Mouse (Mus musculus) lung, postnatal 0 days (tissue): ENCODE measurements around the gene Col13a1. TPM values are rescaled to one million over a fixed set of nuclear protein-coding genes. Genes with fewer than 3 reads are reported as not detected.

ENCODE experiments used
- ATAC-seq: fragments of 200-750 bp; cut with Nextera tagmentation; 2 replicates; pipeline ENCODE4 v1.8.0; 2017; ENCODE audit warnings: moderate library complexity
- DNase-seq: peaks from one replicate; pipeline ENCODE4 v3.0.0-alpha.2; 2016; ENCODE audit warnings: low spot score
- H3K27ac ChIP-seq: fragments of 300-500 bp; sonication (generic); 2 replicates; pipeline ENCODE4 v1.5.1; 2014; ENCODE audit warnings: antibody characterized with exemption, mild to moderate bottlenecking, low read length, mixed read lengths
- H3K27me3 ChIP-seq: fragments of 300-500 bp; sonication (generic); replicated peaks from 2 replicates; pipeline ENCODE4 v1.6.1; 2014; ENCODE audit warnings: low read length, mixed read lengths; ENCODE audit not compliant: insufficient read depth
- H3K36me3 ChIP-seq: fragments of 300-500 bp; sonication (generic); 2 replicates; pipeline ENCODE4 v1.6.1; 2014; ENCODE audit warnings: low read length, mixed read lengths; ENCODE audit not compliant: insufficient read depth
- H3K4me1 ChIP-seq: fragments of 300-500 bp; sonication (generic); 2 replicates; pipeline ENCODE4 v1.6.1; 2014; ENCODE audit warnings: antibody characterized with exemption, low read depth, low read length, mixed read lengths; ENCODE audit not compliant: insufficient read depth
- H3K4me2 ChIP-seq: fragments of 300-500 bp; sonication (generic); replicated peaks from 2 replicates; pipeline ENCODE4 v1.6.1; 2014; ENCODE audit warnings: low read depth, mild to moderate bottlenecking, low read length, moderate library complexity, mixed read lengths
- H3K4me3 ChIP-seq: fragments of 300-500 bp; sonication (generic); 2 replicates; pipeline ENCODE4 v1.5.1; 2014; ENCODE audit warnings: low read depth, low read length
- H3K9ac ChIP-seq: fragments of 300-500 bp; sonication (generic); replicated peaks from 2 replicates; pipeline ENCODE4 v1.6.1; 2014; ENCODE audit warnings: low read depth, mild to moderate bottlenecking
- H3K9me3 ChIP-seq: fragments of 300-500 bp; sonication (generic); 2 replicates; pipeline ENCODE4 v1.6.1; 2016; ENCODE audit warnings: low read length, mixed read lengths
- CTCF ChIP-seq: IDR thresholded peaks from 2 replicates; pipeline ENCODE4 v1.5.1; 2016; ENCODE audit warnings: antibody characterized with exemption, mild to moderate bottlenecking
- EP300 ChIP-seq: IDR thresholded peaks from 2 replicates; pipeline ENCODE4 v1.6.1; 2016; ENCODE audit warnings: antibody characterized with exemption, mild to moderate bottlenecking, control low read depth
- WGBS: fragments of 180-500 bp; shearing (Covaris S2); extraction: QIAGEN DNeasy Blood & Tissue Kit; methylation state at CpG from one replicate; pipeline ENCODE4 v1.1.7; 2014; 5-methylcytosine and 5-hydroxymethylcytosine counted together
- polyA plus RNA-seq: library from polyadenylated mRNA; unstranded; fragments of >200 nt; fragmentation: Nextera tagmentation; extraction: Ambion mirVana; gene quantifications from 2 replicates; pipeline ENCODE4 v1.2.1, GENCODE M21; 2015

The Col13a1 gene
- polyA plus RNA-seq, 1 experiment from 2014 or later: 54.8 TPM

DNA sequence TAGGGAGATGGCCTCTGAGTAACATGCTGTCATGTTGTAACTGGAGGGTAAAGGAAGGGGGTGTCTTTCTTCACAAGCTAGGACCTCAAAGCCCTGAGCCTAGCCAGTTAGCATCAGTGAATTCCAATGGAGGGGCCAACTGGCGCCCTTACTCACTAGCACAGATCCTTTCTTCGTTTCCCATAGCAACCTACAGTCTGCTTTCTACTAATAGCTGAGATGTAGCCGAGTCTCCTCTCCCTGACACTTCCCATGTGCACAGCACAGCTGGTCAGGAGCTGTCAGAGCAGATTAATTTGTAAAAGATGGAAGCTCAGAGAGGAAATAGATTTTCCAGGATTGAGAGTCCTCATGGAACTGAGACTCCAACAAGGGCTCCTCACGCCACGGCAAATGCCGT, 29.4 kb downstream of the Col13a1 start:
- H3K4me1 ChIP-seq: no peaks in the 10 kb centered on the region
- H3K4me2 ChIP-seq: no peak overlapping the region
- H3K9ac ChIP-seq: no peak overlapping the region
- H3K27me3 ChIP-seq: no peaks in the 10 kb centered on the region
- no peak overlapping the region for H3K4me3 ChIP-seq
- H3K36me3 ChIP-seq: no peaks in the 10 kb centered on the region
- no peaks in the 10 kb centered on the region for H3K9me3 ChIP-seq
- DNase-seq (no peak), ATAC-seq (no peak)
- H3K27ac ChIP-seq: no peak overlapping the region
- WGBS: 63% methylated on average over 6 of the region's 6 CpGs
- TF ChIP-seq EP300: no peak
- TF ChIP-seq CTCF: no peak

DNA sequence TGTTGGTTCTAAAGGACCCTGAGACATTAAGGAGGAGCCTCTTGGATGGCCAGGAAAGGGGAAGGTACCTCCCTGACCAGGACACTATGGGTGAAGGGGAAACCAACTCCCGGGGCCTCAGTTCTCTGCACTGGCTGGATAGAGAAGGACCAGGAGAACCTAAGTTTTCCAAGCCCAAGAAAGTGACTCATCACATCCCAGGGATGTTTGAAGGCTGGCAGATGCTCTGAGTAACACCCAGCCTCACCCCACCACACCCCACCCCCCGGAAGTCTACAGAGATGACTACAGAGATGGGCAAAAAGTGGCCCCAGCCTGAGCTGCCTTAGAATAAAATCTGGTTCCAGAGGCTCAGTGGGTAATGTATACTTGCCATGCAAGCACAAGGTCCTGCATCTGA, 34.5 kb downstream of the Col13a1 start:
- Histone ChIP-seq H3K4me3 (no peak overlapping the region), H3K9ac (no peak overlapping the region), H3K27me3 (no peaks in the 10 kb centered on the region), H3K27ac (no peak overlapping the region), H3K9me3 (no peaks in the 10 kb centered on the region), H3K36me3 (no peaks in the 10 kb centered on the region), H3K4me2 (no peak overlapping the region), H3K4me1 (no peaks in the 10 kb centered on the region)
- no peak for TF ChIP-seq EP300
- TF ChIP-seq CTCF: no peak
- ATAC-seq: no peak
- no peak for DNase-seq
- WGBS: 77% methylated on average over 2 of the region's 2 CpGs

DNA sequence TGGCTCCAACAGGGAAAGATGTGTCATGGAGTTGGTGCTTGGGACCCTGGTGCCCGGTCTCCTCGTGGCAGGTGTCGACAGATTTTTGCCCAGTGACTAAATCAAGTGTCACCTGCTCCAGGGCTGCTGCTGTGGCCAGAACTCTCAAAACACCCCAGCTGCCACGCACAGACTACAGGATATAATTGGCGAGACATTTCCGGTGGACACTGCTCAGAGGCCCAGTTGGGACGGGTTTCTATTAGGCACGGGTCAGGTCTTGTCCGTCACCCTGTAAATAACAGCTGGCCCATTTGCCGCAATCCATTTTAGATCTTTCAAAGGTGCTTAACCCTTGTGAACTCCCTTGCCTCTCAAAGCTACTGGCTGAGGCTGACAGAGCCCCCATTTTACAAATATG, 35.4 kb downstream of the Col13a1 start:
- DNase-seq (no peak), ATAC-seq (no peak)
- H3K4me1 ChIP-seq: no peaks in the 10 kb centered on the region
- H3K9ac ChIP-seq: no peak overlapping the region
- WGBS: 43% methylated on average over 10 of the region's 10 CpGs
- H3K9me3 ChIP-seq: no peaks in the 10 kb centered on the region
- no peak overlapping the region for H3K4me3 ChIP-seq
- H3K27ac ChIP-seq: no peak overlapping the region
- TF ChIP-seq CTCF (no peak), EP300 (no peak)
- no peaks in the 10 kb centered on the region for H3K36me3 ChIP-seq
- no peaks in the 10 kb centered on the region for H3K27me3 ChIP-seq
- no peak overlapping the region for H3K4me2 ChIP-seq

DNA sequence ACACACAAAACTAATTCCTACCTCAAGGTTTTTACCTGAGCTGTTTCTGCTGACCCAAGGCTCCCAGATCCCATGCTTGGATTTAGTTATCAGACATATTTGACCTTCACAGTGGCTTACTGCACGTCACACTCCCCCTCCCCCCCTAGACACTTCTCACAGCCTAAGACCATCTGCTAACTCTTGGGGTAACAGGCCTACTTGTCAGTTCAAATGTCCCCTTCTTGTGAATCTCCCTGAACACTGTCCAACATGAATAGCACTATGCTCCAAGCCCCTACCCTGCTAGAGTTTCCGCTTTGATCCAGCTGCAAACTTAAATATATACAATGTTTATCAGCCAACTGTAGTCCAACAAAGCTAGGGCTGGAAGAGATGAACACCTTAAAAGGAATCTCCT, 36.2 kb downstream of the Col13a1 start:
- TF ChIP-seq EP300 (no peak), CTCF (no peak)
- Histone ChIP-seq H3K9ac (no peak overlapping the region), H3K27me3 (no peaks in the 10 kb centered on the region), H3K4me3 (no peak overlapping the region), H3K36me3 (no peaks in the 10 kb centered on the region), H3K4me2 (no peak overlapping the region), H3K4me1 (no peaks in the 10 kb centered on the region), H3K27ac (no peak overlapping the region), H3K9me3 (no peaks in the 10 kb centered on the region)
- ATAC-seq (peak; percentile 22; the same call in 1 of the 2 replicates), DNase-seq (no peak)
- WGBS: 47% methylated on average over 2 of the region's 2 CpGs

DNA sequence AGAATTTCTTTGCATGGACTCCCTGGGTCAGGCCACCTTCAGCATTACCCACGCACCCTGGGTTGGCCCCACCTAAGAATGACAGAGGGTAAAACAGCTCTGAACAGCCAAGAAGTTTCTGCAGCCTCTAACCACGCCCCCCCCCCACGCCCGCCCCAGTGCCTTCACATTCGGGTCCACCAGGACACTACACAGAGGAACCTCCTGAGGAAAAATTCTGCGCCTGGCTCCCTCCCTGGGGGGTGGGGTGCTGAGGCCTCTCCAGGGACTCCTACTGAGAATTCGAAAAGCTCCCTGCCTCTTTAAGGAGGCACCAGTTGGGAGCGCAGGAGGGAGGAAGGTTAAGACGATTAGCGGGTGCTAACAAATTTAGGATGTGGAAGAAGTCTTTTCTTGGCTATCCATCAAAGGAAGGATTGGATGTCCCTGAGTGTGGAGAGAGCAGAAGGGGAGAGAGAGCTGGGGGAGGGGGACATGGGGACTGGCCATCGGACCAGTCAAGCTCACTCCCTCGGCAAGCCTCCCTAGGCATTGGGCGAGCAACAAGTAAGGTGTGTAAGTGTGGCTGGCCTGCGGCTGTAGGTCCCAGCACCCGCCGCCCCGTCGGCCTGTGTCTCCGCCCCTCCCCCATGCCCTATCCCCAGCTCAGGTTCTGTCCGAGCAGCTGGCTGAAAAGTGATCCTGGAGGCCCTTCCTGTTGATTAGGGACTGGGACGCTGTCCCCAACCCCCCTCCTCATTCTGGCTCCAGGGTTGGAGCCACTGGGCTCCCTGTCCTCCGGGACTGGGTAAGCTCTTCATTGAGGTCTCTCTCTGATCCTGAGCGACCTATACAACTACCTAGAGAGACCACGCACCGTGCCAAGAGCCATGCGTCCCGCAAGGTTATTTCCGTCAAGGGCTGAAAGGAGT, 42.4 kb downstream of the Col13a1 start:
- H3K27ac ChIP-seq: no peak overlapping the region
- TF ChIP-seq CTCF (no peak), EP300 (no peak)
- WGBS: 7% methylated on average over 26 of the region's 28 CpGs
- 0 out of 2 replicates have a peak overlapping the region, but pooled peaks have one; percentile 2 for H3K9ac ChIP-seq
- H3K36me3 ChIP-seq: no peaks in the 10 kb centered on the region
- no peak overlapping the region for H3K4me3 ChIP-seq
- H3K4me1 ChIP-seq: peaks cover 8% of the 10 kb centered on the region
- peak; percentile 22; the same call in 1 of the 2 replicates for ATAC-seq
- H3K27me3 ChIP-seq: no peaks in the 10 kb centered on the region
- no peaks in the 10 kb centered on the region for H3K9me3 ChIP-seq
- 0 out of 2 replicates have a peak overlapping the region, but pooled peaks have one; percentile 15 for H3K4me2 ChIP-seq
- DNase-seq: no peak

DNA sequence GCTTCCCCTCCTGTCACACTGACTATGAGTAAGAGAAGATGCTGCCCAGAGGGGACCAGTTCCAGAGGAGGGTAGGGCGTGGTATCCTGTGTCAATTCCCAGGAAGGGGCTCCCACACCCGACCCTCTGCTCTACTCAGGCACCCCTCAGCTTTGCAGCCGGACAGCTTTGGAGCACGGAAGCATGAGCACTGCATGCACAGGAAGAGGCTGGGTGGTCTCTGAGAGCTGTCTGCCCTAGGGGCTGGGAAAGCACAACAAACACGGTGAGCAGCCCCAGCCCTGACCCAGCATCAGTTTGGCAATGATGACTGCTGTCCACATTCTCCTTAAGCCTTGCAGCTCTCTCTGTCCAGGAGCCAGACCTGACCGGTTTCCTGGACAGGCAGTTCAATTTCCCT, 47.2 kb downstream of the Col13a1 start:
- WGBS: 31% methylated on average over 6 of the region's 6 CpGs
- Histone ChIP-seq H3K27me3 (no peaks in the 10 kb centered on the region), H3K27ac (no peak overlapping the region), H3K4me1 (peaks cover 7% of the 10 kb centered on the region), H3K9me3 (no peaks in the 10 kb centered on the region), H3K4me2 (no peak overlapping the region), H3K36me3 (no peaks in the 10 kb centered on the region), H3K4me3 (no peak overlapping the region), H3K9ac (no peak overlapping the region)
- ATAC-seq (peak; percentile 2; the same call in 1 of the 2 replicates), DNase-seq (no peak)
- no peak for TF ChIP-seq CTCF
- TF ChIP-seq EP300: no peak
